Mouse (Mus musculus) embryonic facial prominence, embryonic 13.5 days (tissue): ENCODE results near the gene Nipal3. TPM values are rescaled to one million over a fixed set of nuclear protein-coding genes. Genes with fewer than 3 reads are reported as not detected.

Experiments
- ATAC-seq: fragments of 200-750 bp; cut with Nextera tagmentation; 2 replicates; pipeline ENCODE4 v1.8.0; 2017; ENCODE audit warnings: low read depth; ENCODE audit not compliant: insufficient number of reproducible peaks, insufficient read depth, low FRiP score, low TSS enrichment
- H3K27ac ChIP-seq: fragments of 300-500 bp; sonication (generic); 2 replicates; pipeline ENCODE4 v1.5.1; 2015; ENCODE audit warnings: moderate library complexity, mild to moderate bottlenecking, inconsistent platforms
- H3K27me3 ChIP-seq: fragments of 300-500 bp; sonication (generic); 2 replicates; pipeline ENCODE4 v1.6.1; 2015; ENCODE audit warnings: mild to moderate bottlenecking, inconsistent platforms
- H3K36me3 ChIP-seq: fragments of 300-500 bp; sonication (generic); 2 replicates; pipeline ENCODE4 v1.6.1; 2015; ENCODE audit warnings: mild to moderate bottlenecking, inconsistent platforms
- H3K4me1 ChIP-seq: fragments of 300-500 bp; sonication (generic); 2 replicates; pipeline ENCODE4 v1.6.1; 2015; ENCODE audit warnings: inconsistent platforms
- H3K4me2 ChIP-seq: fragments of 300-500 bp; sonication (generic); 2 replicates; pipeline ENCODE4 v1.6.1; 2015; ENCODE audit warnings: moderate library complexity, mild to moderate bottlenecking, inconsistent platforms
- H3K4me3 ChIP-seq: fragments of 300-500 bp; sonication (generic); 2 replicates; pipeline ENCODE4 v1.5.1; 2015; ENCODE audit warnings: mild to moderate bottlenecking, inconsistent platforms
- H3K9ac ChIP-seq: fragments of 300-500 bp; sonication (generic); 2 replicates; pipeline ENCODE4 v1.6.1; 2015; ENCODE audit warnings: mild to moderate bottlenecking, inconsistent platforms
- H3K9me3 ChIP-seq: fragments of 300-500 bp; sonication (generic); 2 replicates; pipeline ENCODE4 v1.6.1; 2016; ENCODE audit warnings: inconsistent platforms
- WGBS: fragments of 180-500 bp; shearing (Covaris S2); methylation state at CpG from one replicate; pipeline ENCODE4 v1.1.7; 2015; ENCODE audit warnings: mixed read lengths; 5-methylcytosine and 5-hydroxymethylcytosine counted together
- polyA plus RNA-seq: library from polyadenylated mRNA; unstranded; fragments of >200 nt; fragmentation: Nextera tagmentation; extraction: Ambion mirVana; gene quantifications from 2 replicates; pipeline ENCODE4 v1.2.1, GENCODE M21; 2015

Gene Nipal3
- polyA plus RNA-seq, 1 experiment from 2014 or later, result 2.3 TPM

DNA sequence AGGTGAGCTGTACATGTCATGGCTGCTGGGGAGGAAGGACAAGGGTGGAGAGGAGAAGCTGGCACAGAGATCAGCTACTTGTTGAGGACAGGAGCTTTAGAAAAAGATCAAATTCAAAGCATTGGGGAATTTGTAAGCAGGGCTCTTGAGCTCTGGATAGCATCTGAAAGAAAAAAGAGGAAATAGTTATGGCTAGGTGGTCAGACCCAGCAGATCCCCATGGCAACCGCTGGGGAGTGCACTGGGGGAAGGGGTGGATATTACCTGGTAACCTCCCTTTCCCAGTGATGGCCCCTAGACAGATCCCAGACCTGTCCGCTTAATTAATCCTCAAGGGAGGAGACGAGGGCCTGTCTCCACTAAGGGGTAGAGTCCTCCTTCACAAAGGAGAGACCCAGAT is 5.0 kb upstream of the Nipal3 start:
- no peak overlapping the region for H3K4me2 ChIP-seq
- WGBS, result 75% methylated on average over 3 of the region's 3 CpGs
- no peaks in the 10 kb centered on the region for H3K36me3 ChIP-seq
- no peak for ATAC-seq
- no peak overlapping the region for H3K27ac ChIP-seq
- no peak overlapping the region for H3K4me3 ChIP-seq
- H3K9ac ChIP-seq, result no peak overlapping the region
- H3K27me3 ChIP-seq, result peaks cover 9% of the 10 kb centered on the region
- 0 out of 2 replicates have a peak, but pooled peaks cover 8% of the 10 kb centered on the region for H3K4me1 ChIP-seq
- H3K9me3 ChIP-seq, result no peaks in the 10 kb centered on the region; the same call in 1 of the 2 replicates

DNA sequence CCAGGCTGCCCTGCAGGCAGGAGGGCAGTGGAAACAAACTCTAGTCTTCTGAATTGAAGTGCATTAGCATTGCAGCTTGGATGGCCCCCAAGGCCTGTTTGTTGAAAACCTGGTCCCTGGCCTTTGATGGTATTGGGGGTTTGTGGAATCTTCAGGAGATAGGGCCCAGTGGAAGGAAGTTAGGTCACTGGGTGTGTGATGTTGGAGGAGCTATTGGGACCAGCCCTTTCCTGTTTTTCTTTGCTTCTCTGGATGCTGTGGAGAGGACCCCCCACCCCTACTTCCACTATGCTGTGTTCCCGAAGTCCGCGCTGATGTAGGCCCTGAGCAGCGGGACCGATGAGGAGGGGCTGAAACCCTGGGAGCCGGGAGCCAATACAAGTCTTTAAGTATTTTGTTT is 3.3 kb upstream of the Nipal3 start:
- Histone ChIP-seq H3K4me3 (no peak overlapping the region), H3K4me2 (no peak overlapping the region), H3K9me3 (no peaks in the 10 kb centered on the region; the same call in 1 of the 2 replicates), H3K4me1 (peaks cover 14% of the 10 kb centered on the region), H3K9ac (no peak overlapping the region), H3K27me3 (peaks cover 9% of the 10 kb centered on the region), H3K36me3 (no peaks in the 10 kb centered on the region), H3K27ac (no peak overlapping the region)
- ATAC-seq, result no peak
- 82% methylated on average over 6 of the region's 6 CpGs for whole genome bisulfite sequencing

DNA sequence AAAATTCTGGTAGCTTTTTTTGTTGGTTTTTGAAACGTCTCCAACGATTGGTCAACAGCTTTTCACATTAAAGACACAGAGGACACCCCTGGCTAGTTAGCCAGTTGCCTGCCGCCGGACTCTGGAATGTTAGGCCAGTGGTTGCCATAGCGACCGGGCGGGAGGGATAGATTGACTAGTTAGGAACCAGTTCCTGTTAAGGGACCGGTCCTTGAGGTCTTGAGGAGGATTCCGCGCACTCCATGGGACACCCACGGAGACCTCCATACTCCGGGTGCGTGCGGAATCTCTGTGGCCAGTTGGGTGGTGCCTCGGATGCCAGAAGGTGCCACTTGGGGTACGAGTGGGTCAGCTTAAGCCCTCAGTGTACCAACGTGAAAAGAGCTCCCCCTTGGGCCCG is 972 bp upstream of the Nipal3 start:
- ATAC-seq, result no peak
- Histone ChIP-seq H3K4me2 (peak overlapping the region; percentile 93), H3K9ac (no peak overlapping the region), H3K4me1 (peaks cover 14% of the 10 kb centered on the region), H3K27ac (no peak overlapping the region), H3K4me3 (no peak overlapping the region), H3K27me3 (peaks cover 9% of the 10 kb centered on the region), H3K36me3 (no peaks in the 10 kb centered on the region), H3K9me3 (no peaks in the 10 kb centered on the region; the same call in 1 of the 2 replicates)
- 13% methylated on average over 18 of the region's 18 CpGs for WGBS

DNA sequence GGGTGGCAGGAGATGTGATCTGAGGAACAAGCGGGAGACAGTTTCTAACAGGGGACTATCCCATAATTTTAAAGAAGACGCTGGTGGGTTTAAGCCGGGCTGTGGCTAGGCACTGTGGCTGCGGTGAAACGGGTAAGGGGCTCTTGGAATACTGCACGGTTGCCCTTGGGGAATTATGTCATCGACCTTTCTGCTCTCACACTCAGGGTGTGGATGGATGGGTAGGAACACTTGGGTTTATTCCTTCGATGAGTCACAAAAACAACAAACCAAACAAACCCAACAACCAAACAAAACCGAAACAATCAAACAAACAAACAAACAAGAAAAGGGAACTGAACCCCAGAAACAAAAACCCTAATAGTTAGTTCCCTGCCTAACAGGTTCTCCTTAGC is 556 bp upstream of the Nipal3 start:
- Histone ChIP-seq H3K4me2 (peak overlapping the region; percentile 93), H3K27me3 (peaks cover 9% of the 10 kb centered on the region), H3K9ac (no peak overlapping the region), H3K9me3 (no peaks in the 10 kb centered on the region), H3K4me3 (peak overlapping the region; percentile 75), H3K27ac (no peak overlapping the region), H3K36me3 (no peaks in the 10 kb centered on the region), H3K4me1 (peaks cover 14% of the 10 kb centered on the region)
- no peak for ATAC-seq
- WGBS, result 12% methylated on average over 9 of the region's 9 CpGs

DNA sequence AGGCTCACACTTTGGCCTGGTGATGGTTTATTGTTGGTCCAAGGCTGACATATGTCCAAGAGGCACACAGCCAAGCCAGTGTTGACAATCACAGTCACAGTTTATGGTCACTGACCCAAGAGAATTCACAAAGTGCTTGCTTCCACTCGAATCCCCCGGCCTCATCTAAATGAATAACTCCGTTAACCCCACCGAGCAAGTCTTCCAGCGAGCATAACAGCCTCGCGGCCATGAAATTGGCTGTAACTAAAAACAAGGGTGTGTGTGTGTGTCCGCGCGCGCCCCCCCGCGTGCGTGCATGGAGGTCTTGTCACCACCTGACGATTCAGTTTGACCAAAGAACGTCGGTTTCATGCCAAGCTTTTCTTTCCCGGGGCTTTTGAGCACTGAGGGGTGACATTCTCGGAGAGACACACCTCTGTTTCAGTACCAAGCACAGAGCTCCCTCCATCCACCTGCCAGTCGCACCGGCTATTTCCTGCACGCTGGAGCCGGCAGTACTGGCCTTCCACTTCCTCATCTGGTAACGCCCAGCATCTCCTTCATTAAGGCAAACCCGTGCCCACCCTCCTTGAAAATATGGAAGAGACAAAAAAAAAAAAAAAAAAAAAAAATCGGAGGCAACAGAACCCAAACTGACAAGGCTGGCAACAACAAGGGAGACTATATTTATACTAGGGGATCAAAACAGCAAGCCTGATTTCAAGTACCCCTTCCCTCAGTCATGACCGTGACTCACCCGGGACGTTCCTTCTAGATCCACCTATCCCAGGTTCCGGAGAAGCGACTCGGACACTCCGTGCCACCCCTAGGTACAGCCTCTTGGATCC is 932 bp downstream of the Nipal3 start:
- no peaks in the 10 kb centered on the region for H3K9me3 ChIP-seq
- H3K4me1 ChIP-seq, result peaks cover 14% of the 10 kb centered on the region
- peak overlapping the region; percentile 75 for H3K4me3 ChIP-seq
- 0 out of 2 replicates have a peak, but pooled peaks cover 5% of the 10 kb centered on the region for H3K36me3 ChIP-seq
- ATAC-seq, result 0 out of 2 replicates have a peak, but pooled peaks have one; percentile 2
- peak overlapping the region; percentile 61 for H3K9ac ChIP-seq
- under 1% methylated on average over 33 of the region's 33 CpGs for WGBS
- 0 out of 2 replicates have a peak overlapping the region, but pooled peaks have one; percentile 39 for H3K27ac ChIP-seq
- H3K27me3 ChIP-seq, result peaks cover 9% of the 10 kb centered on the region
- H3K4me2 ChIP-seq, result peak overlapping the region; percentile 93

DNA sequence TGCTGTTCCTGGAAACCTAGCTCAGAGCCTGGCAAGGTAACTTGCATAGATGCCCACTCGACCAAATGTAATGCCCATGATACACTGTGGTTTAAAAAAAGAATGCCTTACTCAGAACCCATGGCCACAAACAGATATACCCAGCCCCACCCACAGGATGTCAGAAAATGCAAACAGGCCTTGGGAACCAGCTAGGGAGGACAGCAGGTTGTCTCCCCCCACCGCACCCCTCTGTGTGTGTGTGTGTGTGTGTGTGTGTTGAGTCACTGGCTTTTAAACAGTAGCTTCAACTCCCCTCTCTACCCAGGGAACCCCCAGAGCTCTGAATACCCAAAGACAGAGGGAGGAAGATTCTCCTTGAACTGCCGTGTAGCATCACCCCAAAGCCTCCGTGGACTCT is 1.6 kb downstream of the Nipal3 start:
- 0 out of 2 replicates have a peak, but pooled peaks cover 6% of the 10 kb centered on the region for H3K36me3 ChIP-seq
- peaks cover 14% of the 10 kb centered on the region for H3K4me1 ChIP-seq
- H3K9me3 ChIP-seq, result no peaks in the 10 kb centered on the region
- H3K9ac ChIP-seq, result no peak overlapping the region
- ATAC-seq, result no peak
- WGBS, result 55% methylated on average over 4 of the region's 4 CpGs
- peak overlapping the region; percentile 93 for H3K4me2 ChIP-seq
- H3K27me3 ChIP-seq, result peaks cover 9% of the 10 kb centered on the region
- H3K27ac ChIP-seq, result no peak overlapping the region
- H3K4me3 ChIP-seq, result peak overlapping the region; percentile 75

DNA sequence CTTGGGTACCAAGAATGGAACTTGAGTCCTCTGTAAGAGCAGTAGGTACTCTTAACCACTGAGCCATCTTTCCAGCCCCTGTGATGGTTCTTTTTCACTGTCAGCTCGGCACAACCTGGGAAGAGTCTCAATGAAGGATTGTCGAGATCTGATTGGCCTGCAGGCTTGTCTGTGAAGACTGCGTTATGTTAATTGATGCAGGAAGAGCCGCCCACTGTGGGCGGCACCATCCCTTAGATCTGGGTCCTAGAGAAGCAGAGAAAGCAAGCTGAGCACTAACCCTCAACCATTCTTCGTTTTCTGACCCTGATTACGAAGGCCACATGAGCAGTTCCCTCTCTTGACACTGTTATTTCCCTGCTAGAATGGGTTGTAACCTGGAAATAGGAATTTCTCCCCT is 5.6 kb downstream of the Nipal3 start:
- Histone ChIP-seq H3K27ac (no peak overlapping the region), H3K27me3 (no peaks in the 10 kb centered on the region), H3K4me3 (no peak overlapping the region), H3K9me3 (no peaks in the 10 kb centered on the region), H3K9ac (no peak overlapping the region), H3K4me2 (no peak overlapping the region), H3K36me3 (0 out of 2 replicates have a peak, but pooled peaks cover 6% of the 10 kb centered on the region), H3K4me1 (peaks cover 7% of the 10 kb centered on the region)
- no peak for ATAC-seq
- WGBS, result 89% methylated on average over 7 of the region's 7 CpGs

DNA sequence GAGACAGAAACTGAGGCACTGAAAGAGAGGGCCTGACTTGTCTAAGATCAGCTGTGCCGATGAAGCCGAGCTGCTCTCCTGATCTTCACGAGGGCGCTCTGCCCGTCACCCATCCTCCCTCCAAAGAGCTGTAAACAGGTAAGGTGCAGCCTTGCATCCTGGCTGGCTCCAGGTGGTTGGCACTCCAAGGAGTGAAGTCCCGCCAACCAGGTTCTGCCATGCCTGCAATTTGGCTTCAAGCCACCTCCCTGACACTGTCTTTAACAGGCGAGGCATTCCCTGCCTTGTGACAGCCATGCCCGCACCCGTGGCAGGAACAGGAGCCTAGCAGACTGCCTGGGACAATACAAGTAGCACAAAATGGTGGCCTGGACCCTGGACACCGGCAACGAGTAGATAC is 8.5 kb downstream of the Nipal3 start:
- no peaks in the 10 kb centered on the region for H3K4me1 ChIP-seq
- WGBS, result 86% methylated on average over 11 of the region's 11 CpGs

DNA sequence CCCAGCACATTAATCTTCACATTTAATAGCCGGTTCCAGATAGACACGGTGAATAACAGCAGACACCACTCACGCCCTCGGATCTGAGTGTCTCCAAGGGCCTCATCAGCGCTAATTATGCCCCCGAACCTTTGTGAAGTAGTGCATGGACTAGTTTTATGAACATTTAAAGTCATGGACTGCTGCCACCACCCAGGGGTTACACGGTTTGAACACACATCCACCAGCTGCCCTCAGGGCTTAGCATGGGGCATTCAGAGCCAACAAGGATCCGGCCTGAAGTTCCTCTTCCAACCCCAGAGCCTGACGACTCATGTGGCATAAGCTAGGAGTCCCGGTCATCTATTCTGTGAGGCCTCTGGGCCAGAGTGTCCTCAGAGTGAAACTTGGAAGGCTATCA is 9.8 kb downstream of the Nipal3 start:
- Histone ChIP-seq H3K9me3 (no peaks in the 10 kb centered on the region), H3K36me3 (0 out of 2 replicates have a peak, but pooled peaks cover 6% of the 10 kb centered on the region)
- WGBS, result 75% methylated on average over 10 of the region's 10 CpGs

More for the DNA sequence above, 8.5 kb downstream of the Nipal3 start:
- Histone ChIP-seq H3K9me3 (no peaks in the 10 kb centered on the region), H3K27me3 (no peaks in the 10 kb centered on the region), H3K36me3 (0 out of 2 replicates have a peak, but pooled peaks cover 6% of the 10 kb centered on the region), H3K4me3 (no peak overlapping the region), H3K9ac (no peak overlapping the region), H3K27ac (no peak overlapping the region), H3K4me2 (no peak overlapping the region)
- no peak for ATAC-seq

DNA sequence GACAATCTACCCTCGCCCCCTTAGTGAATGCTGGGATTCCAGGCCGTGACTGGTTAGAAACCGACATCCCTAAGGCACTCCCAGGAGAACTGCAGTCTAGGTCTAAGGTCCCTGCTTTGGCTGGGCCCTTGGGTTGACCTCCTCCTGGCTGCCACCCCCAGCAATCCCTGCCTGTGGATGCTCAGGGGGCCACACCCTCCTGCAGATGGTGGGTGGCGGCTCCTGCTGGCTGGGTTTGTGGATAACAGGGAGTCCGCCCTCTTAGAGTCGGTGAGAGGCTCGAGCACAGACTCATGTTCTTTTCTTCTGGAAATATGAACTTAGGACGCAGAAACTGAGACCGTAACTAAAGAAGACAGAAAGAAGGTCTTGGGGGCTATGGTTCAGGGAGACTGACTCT is 14.5 kb downstream of the Nipal3 start:
- Histone ChIP-seq H3K27ac (no peak overlapping the region), H3K36me3 (no peaks in the 10 kb centered on the region), H3K9me3 (no peaks in the 10 kb centered on the region), H3K27me3 (no peaks in the 10 kb centered on the region), H3K4me1 (peaks cover 8% of the 10 kb centered on the region; the same call in 1 of the 2 replicates), H3K4me2 (no peak overlapping the region), H3K4me3 (no peak overlapping the region), H3K9ac (no peak overlapping the region)
- ATAC-seq, result no peak
- 71% methylated on average over 9 of the region's 9 CpGs for WGBS

More for the DNA sequence above, 9.8 kb downstream of the Nipal3 start:
- no peak for ATAC-seq
- Histone ChIP-seq H3K27ac (no peak overlapping the region), H3K27me3 (no peaks in the 10 kb centered on the region), H3K4me2 (no peak overlapping the region), H3K4me3 (no peak overlapping the region), H3K4me1 (peaks cover 8% of the 10 kb centered on the region; the same call in 1 of the 2 replicates), H3K9ac (no peak overlapping the region)

DNA sequence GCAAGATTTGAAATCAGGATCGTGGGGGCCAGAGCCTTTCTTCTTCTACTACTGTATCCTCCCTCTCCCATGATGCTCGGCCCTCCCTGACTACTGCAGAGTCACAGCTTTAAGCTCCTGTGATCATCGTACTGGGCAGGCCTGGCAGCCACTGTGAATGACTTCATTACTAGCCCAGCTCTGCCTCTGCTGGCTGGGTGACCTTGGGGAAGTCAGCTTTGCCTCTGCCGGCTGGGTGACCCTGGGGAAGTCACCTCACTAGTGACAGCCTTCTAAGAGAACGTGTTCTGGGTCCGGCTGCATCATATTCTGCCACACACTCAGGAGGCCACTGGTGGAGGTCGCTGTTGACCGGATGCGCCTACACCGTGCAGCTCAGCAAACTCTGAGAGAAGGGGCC is 17.0 kb downstream of the Nipal3 start:
- no peak overlapping the region for H3K9ac ChIP-seq
- H3K4me2 ChIP-seq, result no peak overlapping the region
- ATAC-seq, result no peak
- H3K27me3 ChIP-seq, result no peaks in the 10 kb centered on the region
- WGBS, result 86% methylated on average over 10 of the region's 10 CpGs
- no peak overlapping the region for H3K4me3 ChIP-seq
- peaks cover 8% of the 10 kb centered on the region; the same call in 1 of the 2 replicates for H3K4me1 ChIP-seq
- no peaks in the 10 kb centered on the region for H3K9me3 ChIP-seq
- H3K27ac ChIP-seq, result no peak overlapping the region
- H3K36me3 ChIP-seq, result no peaks in the 10 kb centered on the region

DNA sequence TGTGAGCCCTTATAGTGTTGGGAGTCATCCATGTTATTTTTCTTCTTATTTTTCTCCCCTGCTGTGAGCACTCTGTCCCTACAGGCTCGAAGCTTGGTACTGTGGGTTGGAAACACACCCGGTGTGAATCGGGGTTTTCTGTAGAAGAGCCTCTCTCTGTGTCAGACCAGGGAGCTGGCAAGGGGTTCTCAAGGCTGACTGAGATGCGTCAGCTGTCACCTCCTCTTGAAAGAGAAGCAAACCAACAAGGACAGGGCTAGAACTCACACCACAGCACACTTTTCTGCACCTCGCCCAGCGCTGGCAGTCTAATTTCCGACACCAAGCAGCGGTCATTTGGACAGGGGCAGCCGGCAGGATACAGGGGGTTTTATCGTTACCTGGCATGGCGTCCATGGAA is 31.4 kb downstream of the Nipal3 start:
- H3K4me1 ChIP-seq, result no peaks in the 10 kb centered on the region
- H3K36me3 ChIP-seq, result no peaks in the 10 kb centered on the region
- no peak overlapping the region for H3K4me2 ChIP-seq
- no peak for ATAC-seq
- no peak overlapping the region for H3K9ac ChIP-seq
- 90% methylated on average over 11 of the region's 11 CpGs for WGBS
- H3K4me3 ChIP-seq, result no peak overlapping the region
- no peaks in the 10 kb centered on the region; the same call in 1 of the 2 replicates for H3K9me3 ChIP-seq
- no peak overlapping the region for H3K27ac ChIP-seq
- no peaks in the 10 kb centered on the region for H3K27me3 ChIP-seq
